Mouse (Mus musculus) thymus, adult 2 months (tissue): ENCODE results near the gene Prep. TPM values are rescaled to one million over a fixed set of nuclear protein-coding genes. Genes with fewer than 3 reads are reported as not detected.

Experiments
- DNase-seq: peaks from one replicate; pipeline ENCODE4 v3.0.0; 2021
- H3K27ac ChIP-seq: fragments of 200-500 bp; 2 replicates; pipeline ENCODE4 v1.5.1; 2012; ENCODE audit warnings: low read length, control low read depth; ENCODE audit not compliant: control insufficient read depth, insufficient read depth
- H3K27me3 ChIP-seq: fragments of 200-500 bp; 2 replicates; pipeline ENCODE4 v1.6.1; 2012; ENCODE audit warnings: mild to moderate bottlenecking, low read length, moderate library complexity, mixed read lengths; ENCODE audit not compliant: control insufficient read depth, insufficient read depth
- H3K36me3 ChIP-seq: fragments of 200-500 bp; 2 replicates; pipeline ENCODE4 v1.6.1; 2012; ENCODE audit warnings: mild to moderate bottlenecking, low read length, moderate library complexity; ENCODE audit not compliant: control insufficient read depth, insufficient read depth
- H3K4me1 ChIP-seq: fragments of 200-500 bp; replicated peaks from 2 replicates; pipeline ENCODE4 v1.6.1; 2012; ENCODE audit warnings: low read length; ENCODE audit not compliant: control insufficient read depth, insufficient read depth
- H3K4me3 ChIP-seq: fragments of 200-500 bp; 2 replicates; pipeline ENCODE4 v1.5.1; 2012; ENCODE audit warnings: mild to moderate bottlenecking, low read length, control low read depth, moderate library complexity; ENCODE audit not compliant: control insufficient read depth, insufficient read depth
- CTCF ChIP-seq: fragments of 200-500 bp; IDR thresholded peaks from 2 replicates; pipeline ENCODE4 v1.5.1; 2012; ENCODE audit warnings: mild to moderate bottlenecking, control low read depth, low read length, moderate library complexity, borderline replicate concordance; ENCODE audit not compliant: control insufficient read depth, poor library complexity, insufficient read depth; ENCODE audit errors: extremely low read depth
- POLR2A ChIP-seq: fragments of 200-500 bp; IDR thresholded peaks from 2 replicates; pipeline ENCODE4 v1.6.1; 2012; ENCODE audit warnings: mild to moderate bottlenecking, low read length, control low read depth, moderate library complexity; ENCODE audit not compliant: control insufficient read depth, poor library complexity, insufficient read depth; ENCODE audit errors: extremely low read depth
- WGBS: fragments of 180-500 bp; shearing (Covaris S2); methylation state at CpG from one replicate; pipeline ENCODE4 v1.1.7; 2018; 5-methylcytosine and 5-hydroxymethylcytosine counted together
- polyA plus RNA-seq: library from polyadenylated mRNA; depleted of rRNA; stranded (reverse); fragments of >200 nt; gene quantifications from 2 replicates; pipeline ENCODE4 v1.2.3, GENCODE M21; 2012; rRNA removed

The Prep gene
- polyA plus RNA-seq = 28.1 and 34.4 TPM in 2 replicates

GRCm38 (mm10) chr10:45066931-45067308 lies at the start of gene Prep:
Gene Prep (plus strand): TSS chr10:45067203.
- TF ChIP-seq POLR2A = no peak; the same call in 1 of the 2 replicates
- TF ChIP-seq CTCF = peak; percentile 82
- H3K4me3 ChIP-seq = peak within 1 kb of the TSS; percentile 94
- peak; percentile 90 for DNase-seq
- under 1% methylated on average over 48 of the region's 57 CpGs for WGBS
- peaks cover 7% of the 10 kb centered on the region for H3K4me1 ChIP-seq
- H3K27me3 ChIP-seq = no peaks in the 10 kb centered on the region
- H3K36me3 ChIP-seq = no peaks in the 10 kb centered on the region
- no peak within 1 kb of the TSS for H3K27ac ChIP-seq

DNA sequence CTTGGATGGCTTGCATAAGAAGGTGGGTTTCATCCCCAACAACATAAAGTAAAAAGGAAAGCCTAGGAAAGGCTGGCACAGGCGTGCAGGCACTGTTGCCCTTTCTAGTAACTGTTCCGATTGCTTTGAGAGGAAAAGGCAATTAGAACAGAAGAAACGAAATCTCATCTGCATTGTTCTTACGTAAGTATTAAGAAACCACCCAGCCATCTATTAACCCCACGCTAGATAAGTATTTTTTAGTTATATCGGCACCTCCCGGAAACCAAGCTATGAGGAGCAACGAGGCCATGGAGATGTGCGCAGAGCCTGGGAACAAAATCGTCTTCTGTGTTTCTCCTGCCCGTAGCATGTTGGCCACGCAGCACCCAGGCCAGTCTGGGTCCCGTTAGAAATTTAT lies 49.7 kb upstream of the Prep start:
- peaks cover 3% of the 10 kb centered on the region; the same call in 1 of the 2 replicates for H3K4me1 ChIP-seq
- no peaks in the 10 kb centered on the region for H3K27me3 ChIP-seq
- H3K27ac ChIP-seq = no peak overlapping the region
- DNase-seq = no peak
- TF ChIP-seq POLR2A (no peak), CTCF (no peak)
- H3K4me3 ChIP-seq = no peak overlapping the region
- 96% methylated on average over 13 of the region's 13 CpGs for WGBS
- no peaks in the 10 kb centered on the region for H3K36me3 ChIP-seq

GRCm38 (mm10) chr10:45017851-45018250 lies 49.2 kb upstream of the Prep start:
- H3K36me3 ChIP-seq = no peaks in the 10 kb centered on the region
- peaks cover 3% of the 10 kb centered on the region; the same call in 1 of the 2 replicates for H3K4me1 ChIP-seq
- H3K27me3 ChIP-seq = no peaks in the 10 kb centered on the region
- no peak for DNase-seq
- H3K4me3 ChIP-seq = no peak overlapping the region
- 85% methylated on average over 10 of the region's 10 CpGs for WGBS
- no peak for TF ChIP-seq CTCF
- TF ChIP-seq POLR2A = no peak
- H3K27ac ChIP-seq = no peak overlapping the region

GRCm38 (mm10) chr10:45019418-45019817 lies 47.6 kb upstream of the Prep start:
- H3K27me3 ChIP-seq = no peaks in the 10 kb centered on the region
- peaks cover 3% of the 10 kb centered on the region; the same call in 1 of the 2 replicates for H3K4me1 ChIP-seq
- WGBS = 83% methylated on average over 7 of the region's 7 CpGs
- no peaks in the 10 kb centered on the region for H3K36me3 ChIP-seq
- TF ChIP-seq CTCF (no peak), POLR2A (no peak)
- H3K27ac ChIP-seq = no peak overlapping the region
- H3K4me3 ChIP-seq = no peak overlapping the region
- no peak for DNase-seq

- Histone ChIP-seq H3K4me1 (peaks cover 3% of the 10 kb centered on the region; the same call in 1 of the 2 replicates), H3K36me3 (no peaks in the 10 kb centered on the region), H3K27me3 (no peaks in the 10 kb centered on the region), H3K27ac (no peak overlapping the region), H3K4me3 (no peak overlapping the region)
- TF ChIP-seq CTCF (no peak), POLR2A (no peak)
- 91% methylated on average over 10 of the region's 10 CpGs for WGBS
- no peak for DNase-seq
Observed at GRCm38 (mm10) chr10:45019849-45020248, 47.2 kb upstream of the Prep start.

DNA sequence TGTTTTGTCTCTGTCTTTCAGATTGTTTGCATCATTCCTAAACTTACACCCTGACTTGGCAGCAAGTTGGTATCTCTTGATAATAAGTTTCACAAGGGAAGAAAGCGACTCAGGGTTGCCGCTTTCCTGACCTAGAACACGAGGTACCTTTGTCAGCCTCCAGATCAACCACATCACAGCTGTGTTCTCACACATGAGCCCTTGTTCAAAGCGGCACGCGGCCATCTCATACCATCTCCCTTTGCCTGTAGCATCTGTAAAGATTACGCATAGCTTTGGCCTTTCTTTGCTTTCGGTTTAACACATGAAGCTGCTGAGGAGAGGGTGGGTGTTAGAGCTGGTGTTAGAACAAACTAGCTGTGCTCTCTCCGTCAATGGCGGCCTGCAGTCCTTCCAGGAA lies 46.7 kb upstream of the Prep start:
- Histone ChIP-seq H3K4me1 (peaks cover 3% of the 10 kb centered on the region; the same call in 1 of the 2 replicates), H3K4me3 (no peak overlapping the region), H3K27ac (no peak overlapping the region), H3K36me3 (no peaks in the 10 kb centered on the region), H3K27me3 (no peaks in the 10 kb centered on the region)
- 16% methylated on average over 10 of the region's 10 CpGs for WGBS
- DNase-seq = peak; percentile 13
- no peak for TF ChIP-seq POLR2A

DNA sequence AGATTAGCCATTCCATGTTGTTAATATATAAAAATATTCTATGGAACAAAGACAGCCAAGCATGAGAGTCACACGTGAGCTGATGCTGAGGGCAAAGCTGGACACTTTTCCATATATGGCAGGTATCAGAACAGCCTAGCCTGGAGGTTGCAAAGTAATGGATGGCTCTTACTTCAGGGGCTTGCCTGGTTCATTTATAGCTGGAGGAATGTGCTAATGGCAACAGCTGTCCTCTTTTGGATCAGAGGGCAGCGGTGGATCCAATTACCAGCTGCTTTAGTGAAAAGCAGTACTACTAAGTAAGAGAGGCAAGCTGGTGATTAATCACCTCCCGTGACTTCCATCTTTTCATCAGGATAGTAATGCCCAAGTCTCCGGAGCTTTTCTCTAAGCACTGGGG lies 41.8 kb upstream of the Prep start:
- Histone ChIP-seq H3K27me3 (no peaks in the 10 kb centered on the region), H3K4me3 (no peak overlapping the region), H3K27ac (no peak overlapping the region), H3K36me3 (no peaks in the 10 kb centered on the region), H3K4me1 (0 out of 2 replicates have a peak, but pooled peaks cover 3% of the 10 kb centered on the region)
- DNase-seq = no peak
- 92% methylated on average over 4 of the region's 4 CpGs for WGBS
- no peak for TF ChIP-seq POLR2A
